Mouse (Mus musculus) liver, adult 2 months (tissue): ENCODE results near the gene Dact1. TPM values are rescaled to one million over a fixed set of nuclear protein-coding genes. Genes with fewer than 3 reads are reported as not detected.
A peak's percentile ranks its signal among the peaks of the same experiment; 100 is the strongest.

ENCODE experiments used
- DNase-seq: peaks from one replicate; pipeline ENCODE4 v3.0.0-alpha.2; 2011; ENCODE audit warnings: low read depth, low spot score; ENCODE audit errors: extremely low read depth
- H3K27ac ChIP-seq: fragments of 200-500 bp; replicated peaks from 2 replicates; pipeline ENCODE4 v1.5.1; 2012; ENCODE audit warnings: low read depth, mild to moderate bottlenecking, control low read depth, inconsistent platforms, low read length; ENCODE audit not compliant: insufficient read depth
- H3K27me3 ChIP-seq: fragments of 200-500 bp; 2 replicates; pipeline ENCODE4 v1.6.1; 2012; ENCODE audit warnings: mild to moderate bottlenecking, moderate library complexity, low read length, inconsistent platforms; ENCODE audit not compliant: control insufficient read depth, insufficient read depth
- H3K36me3 ChIP-seq: fragments of 200-500 bp; 2 replicates; pipeline ENCODE4 v1.6.1; 2012; ENCODE audit warnings: low read length, inconsistent platforms; ENCODE audit not compliant: control insufficient read depth, insufficient read depth
- H3K4me1 ChIP-seq: fragments of 200-500 bp; 2 replicates; pipeline ENCODE4 v1.6.1; 2011; ENCODE audit warnings: low read length; ENCODE audit not compliant: control insufficient read depth, insufficient read depth
- H3K4me3 ChIP-seq: fragments of 200-500 bp; 2 replicates; pipeline ENCODE4 v1.5.1; 2011; ENCODE audit warnings: low read depth, mild to moderate bottlenecking, control low read depth, low read length, moderate library complexity; ENCODE audit not compliant: insufficient read depth
- H3K79me2 ChIP-seq: fragments of 200-500 bp; 2 replicates; pipeline ENCODE4 v1.6.1; 2012; ENCODE audit warnings: inconsistent platforms, mild to moderate bottlenecking, low read length, moderate library complexity; ENCODE audit not compliant: control insufficient read depth, insufficient read depth
- H3K9ac ChIP-seq: fragments of 200-500 bp; 2 replicates; pipeline ENCODE4 v1.6.1; 2012; ENCODE audit warnings: low read depth, mild to moderate bottlenecking, control low read depth, inconsistent platforms, low read length
- CTCF ChIP-seq: fragments of 200-500 bp; IDR thresholded peaks from 2 replicates; pipeline ENCODE4 v1.5.1; 2011; ENCODE audit warnings: low read depth, low read length, control low read depth
- POLR2A ChIP-seq: fragments of 200-500 bp; IDR thresholded peaks from 2 replicates; pipeline ENCODE4 v1.6.1; 2011; ENCODE audit warnings: low read length, control low read depth; ENCODE audit not compliant: insufficient read depth; ENCODE audit errors: extremely low read depth
- WGBS: fragments of 180-500 bp; shearing (Covaris S2); methylation state at CpG from one replicate; pipeline ENCODE4 v1.1.7; 2018; 5-methylcytosine and 5-hydroxymethylcytosine counted together
- polyA plus RNA-seq: library from polyadenylated mRNA; depleted of rRNA; stranded (reverse); fragments of >200 nt; gene quantifications from 2 replicates; pipeline ENCODE4 v1.2.3, GENCODE M21; 2012
- total RNA-seq: library from RNA; depleted of rRNA; stranded (reverse); fragments of >200 nt; gene quantifications from 2 replicates; pipeline ENCODE4 v1.2.3, GENCODE M21; 2014

The Dact1 gene
- total and polyA plus RNA-seq, 2 experiments: 1.4 to 1.7 TPM

DNA sequence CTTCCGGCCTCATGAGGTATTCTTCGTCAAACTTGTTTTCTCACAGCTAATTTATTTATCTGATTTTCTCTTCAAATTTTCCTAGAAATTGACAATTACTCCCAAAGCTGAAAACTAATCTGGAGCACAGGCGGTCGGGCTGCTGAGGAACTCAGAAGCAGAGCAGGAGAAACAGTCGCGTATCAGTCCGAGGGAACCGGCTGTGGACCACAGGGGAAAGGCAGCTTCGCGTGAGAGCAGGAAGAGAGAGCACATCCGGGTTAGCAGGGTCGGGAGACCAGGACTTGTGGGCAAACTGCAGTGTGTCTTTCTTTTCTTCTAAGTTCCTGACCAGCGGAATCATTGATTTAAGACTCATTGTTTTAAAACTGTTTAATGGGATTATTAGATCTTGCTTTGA is 32.7 kb downstream of the Dact1 start:
- H3K4me1 ChIP-seq: no peaks in the 10 kb centered on the region; the same call in 1 of the 2 replicates
- H3K4me3 ChIP-seq: no peak overlapping the region; the same call in 1 of the 2 replicates
- H3K9ac ChIP-seq: no peak overlapping the region
- no peak overlapping the region for H3K27ac ChIP-seq
- no peaks in the 10 kb centered on the region for H3K27me3 ChIP-seq
- no peaks in the 10 kb centered on the region for H3K79me2 ChIP-seq
- no peak for DNase-seq
- no peaks in the 10 kb centered on the region for H3K36me3 ChIP-seq
- WGBS: 64% methylated on average over 13 of the region's 13 CpGs
- TF ChIP-seq CTCF (no peak), POLR2A (no peak)

GRCm38 (mm10) chr12:71345471-71345870 is 35.8 kb downstream of the Dact1 start:
- Histone ChIP-seq H3K36me3 (no peaks in the 10 kb centered on the region), H3K4me1 (no peaks in the 10 kb centered on the region), H3K9ac (no peak overlapping the region), H3K27ac (no peak overlapping the region), H3K4me3 (no peak overlapping the region), H3K27me3 (no peaks in the 10 kb centered on the region), H3K79me2 (no peaks in the 10 kb centered on the region)
- DNase-seq: no peak
- WGBS: 83% methylated on average over 7 of the region's 7 CpGs
- TF ChIP-seq CTCF: no peak
- TF ChIP-seq POLR2A: no peak

DNA sequence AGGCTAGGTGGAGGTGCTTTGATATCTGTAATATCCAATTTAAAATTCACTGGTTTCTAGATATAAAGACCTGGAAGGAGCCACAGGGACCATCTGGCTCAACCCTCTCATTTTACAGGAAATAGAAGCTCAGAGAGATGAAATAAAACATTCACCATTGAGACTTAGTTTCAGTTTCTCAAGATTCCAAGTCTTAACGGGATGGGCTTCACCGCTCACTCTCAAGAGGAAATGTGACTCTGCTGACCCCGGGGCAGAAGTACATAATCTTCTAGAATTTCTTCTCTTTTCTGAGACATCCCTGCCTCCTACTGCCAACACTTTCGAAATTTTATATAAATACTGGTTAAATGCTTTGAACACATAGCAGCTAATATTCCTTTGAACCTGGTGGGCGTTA is 36.4 kb downstream of the Dact1 start:
- Histone ChIP-seq H3K4me3 (no peak overlapping the region), H3K4me1 (no peaks in the 10 kb centered on the region), H3K79me2 (no peaks in the 10 kb centered on the region), H3K27me3 (no peaks in the 10 kb centered on the region), H3K36me3 (no peaks in the 10 kb centered on the region), H3K27ac (no peak overlapping the region), H3K9ac (no peak overlapping the region)
- DNase-seq: no peak
- TF ChIP-seq CTCF (no peak), POLR2A (no peak)
- WGBS: 58% methylated on average over 5 of the region's 5 CpGs

DNA sequence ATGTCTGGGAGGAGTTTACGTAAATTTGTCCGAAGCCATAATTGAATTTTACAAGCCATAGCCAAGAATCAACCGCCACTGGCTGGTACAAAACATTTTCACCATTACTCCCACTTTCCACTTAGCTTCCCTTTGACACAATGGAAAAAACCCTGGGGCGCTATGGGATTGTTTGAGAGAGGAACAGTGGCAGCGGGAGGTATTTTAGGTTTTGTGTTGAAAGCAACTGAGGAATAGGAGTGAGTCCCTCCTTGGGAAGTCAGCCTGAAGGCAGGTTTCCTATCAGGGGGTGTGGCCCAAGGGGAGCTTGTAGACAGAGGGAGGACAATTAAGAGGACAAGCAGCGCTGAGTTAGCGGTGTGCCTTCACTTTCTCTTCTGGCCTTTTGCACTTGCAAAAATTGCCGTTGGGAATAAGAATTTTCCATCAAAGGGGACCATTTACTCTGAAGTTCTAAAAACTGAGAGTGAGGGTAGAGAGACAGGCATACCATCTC is 38.8 kb downstream of the Dact1 start:
- WGBS: 92% methylated on average over 8 of the region's 8 CpGs

GRCm38 (mm10) chr12:71350077-71350476 is 40.4 kb downstream of the Dact1 start:
- Histone ChIP-seq H3K4me1 (peaks cover 7% of the 10 kb centered on the region), H3K27me3 (no peaks in the 10 kb centered on the region), H3K27ac (no peak overlapping the region), H3K4me3 (no peak overlapping the region), H3K9ac (no peak overlapping the region), H3K36me3 (no peaks in the 10 kb centered on the region), H3K79me2 (no peaks in the 10 kb centered on the region)
- DNase-seq: no peak
- TF ChIP-seq POLR2A: no peak
- no peak for TF ChIP-seq CTCF
- 97% methylated on average over 2 of the region's 2 CpGs for WGBS

More for the DNA sequence above, 38.8 kb downstream of the Dact1 start:
- Histone ChIP-seq H3K4me3 (no peak overlapping the region), H3K36me3 (no peaks in the 10 kb centered on the region), H3K9ac (no peak overlapping the region), H3K79me2 (no peaks in the 10 kb centered on the region), H3K27ac (no peak overlapping the region), H3K4me1 (peaks cover 2% of the 10 kb centered on the region; the same call in 1 of the 2 replicates), H3K27me3 (no peaks in the 10 kb centered on the region)
- no peak for DNase-seq
- no peak for TF ChIP-seq CTCF
- TF ChIP-seq POLR2A: no peak

DNA sequence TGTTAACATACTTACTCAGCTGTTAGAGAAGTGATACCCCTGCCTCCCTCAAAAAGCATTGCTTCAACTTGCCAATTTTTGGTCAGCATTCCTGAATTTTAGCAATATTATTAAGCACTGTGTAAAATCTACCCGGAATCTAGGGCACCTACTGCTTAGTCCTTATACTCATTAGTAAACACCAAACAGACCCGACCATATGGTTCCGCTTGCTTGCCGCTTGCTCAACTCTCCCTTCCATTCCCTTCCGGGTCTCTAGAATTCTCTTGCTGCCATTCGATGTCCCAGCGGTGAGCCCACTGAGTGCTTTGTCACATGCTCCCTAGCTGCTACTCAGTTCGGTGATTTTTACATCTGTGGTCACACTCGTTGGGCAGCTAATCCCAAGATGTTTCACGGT is 45.0 kb downstream of the Dact1 start:
- H3K4me1 ChIP-seq: peaks cover 10% of the 10 kb centered on the region
- peak overlapping the region; percentile 63 for H3K9ac ChIP-seq
- H3K27ac ChIP-seq: peak overlapping the region; percentile 99
- 23% methylated on average over 10 of the region's 10 CpGs for WGBS
- no peak overlapping the region for H3K4me3 ChIP-seq
- no peaks in the 10 kb centered on the region for H3K36me3 ChIP-seq
- no peaks in the 10 kb centered on the region for H3K27me3 ChIP-seq
- TF ChIP-seq POLR2A (no peak), CTCF (no peak)
- H3K79me2 ChIP-seq: no peaks in the 10 kb centered on the region
- DNase-seq: no peak
